Mouse (Mus musculus) liver, postnatal 0 days (tissue): Measurements from ENCODE around the gene Irgm2.

Experiments
- CTCF ChIP-seq: sonication (generic); IDR thresholded peaks from 2 replicates; pipeline ENCODE4 v1.5.1; 2016; ENCODE audit warnings: antibody characterized with exemption, low read depth
- EP300 ChIP-seq: IDR thresholded peaks from 2 replicates; pipeline ENCODE4 v1.6.1; 2016; ENCODE audit warnings: antibody characterized with exemption, low read depth, mild to moderate bottlenecking

DNA sequence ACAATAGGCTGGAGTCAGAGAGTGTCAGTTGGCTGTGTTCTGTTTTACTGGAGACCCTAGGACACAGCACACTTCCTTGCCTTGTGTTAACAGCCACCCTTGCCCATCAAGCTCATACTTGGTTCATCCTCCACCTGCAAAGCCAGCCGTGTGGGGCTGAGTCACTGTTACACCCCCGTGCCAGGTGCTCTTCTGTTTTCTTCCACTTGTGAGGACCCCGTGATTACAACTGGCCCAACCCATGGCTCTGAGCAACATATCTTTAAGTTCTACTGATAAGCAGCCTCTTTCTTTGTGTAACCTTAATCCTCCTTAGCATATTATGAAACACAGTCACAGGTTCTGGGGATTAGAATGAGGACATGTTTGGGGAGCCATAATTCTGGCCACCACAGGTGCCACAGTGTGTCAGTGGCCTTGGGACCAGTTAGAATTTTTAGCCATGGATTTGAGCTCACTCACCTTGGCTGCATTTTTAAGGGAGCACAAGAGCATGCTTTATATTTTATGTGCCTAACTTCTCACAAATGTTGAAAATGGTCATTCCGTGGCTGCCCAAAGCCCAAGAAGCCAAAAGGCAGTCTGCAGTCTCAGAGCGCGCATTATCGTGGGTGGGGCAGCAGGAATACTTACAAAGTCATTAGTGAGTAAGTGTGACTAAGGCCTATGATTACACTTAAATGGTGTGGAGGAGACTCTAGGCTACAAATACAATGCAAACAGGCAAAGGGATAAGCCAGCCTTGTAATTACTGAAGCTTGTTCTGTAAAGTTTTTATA is 50.0 kb downstream of the Irgm2 start:
- TF ChIP-seq CTCF (no peak), EP300 (no peak)
